Mouse (Mus musculus) midbrain, embryonic 15.5 days (tissue): ENCODE measurements around the gene Ube2ql1. TPM values are rescaled to one million over a fixed set of nuclear protein-coding genes. Genes with fewer than 3 reads are reported as not detected.

Experiments used
- ATAC-seq: fragments of 200-750 bp; cut with Nextera tagmentation; replicated peaks from 2 replicates; pipeline ENCODE4 v1.8.0; 2017; ENCODE audit warnings: moderate TSS enrichment
- H3K27ac ChIP-seq: fragments of 300-500 bp; sonication (generic); 2 replicates; pipeline ENCODE4 v1.5.1; 2015; ENCODE audit warnings: mild to moderate bottlenecking, inconsistent platforms
- H3K27me3 ChIP-seq: fragments of 300-500 bp; sonication (generic); replicated peaks from 2 replicates; pipeline ENCODE4 v1.6.1; 2015; ENCODE audit warnings: inconsistent platforms
- H3K36me3 ChIP-seq: fragments of 300-500 bp; sonication (generic); replicated peaks from 2 replicates; pipeline ENCODE4 v1.6.1; 2015; ENCODE audit warnings: inconsistent platforms
- H3K4me1 ChIP-seq: fragments of 300-500 bp; sonication (generic); 2 replicates; pipeline ENCODE4 v1.6.1; 2015; ENCODE audit warnings: inconsistent platforms
- H3K4me2 ChIP-seq: fragments of 300-500 bp; sonication (generic); 2 replicates; pipeline ENCODE4 v1.6.1; 2015; ENCODE audit warnings: inconsistent platforms, mild to moderate bottlenecking, moderate library complexity
- H3K4me3 ChIP-seq: fragments of 300-500 bp; sonication (generic); 2 replicates; pipeline ENCODE4 v1.5.1; 2015; ENCODE audit warnings: mild to moderate bottlenecking, inconsistent platforms
- H3K9ac ChIP-seq: fragments of 300-500 bp; sonication (generic); 2 replicates; pipeline ENCODE4 v1.6.1; 2015; ENCODE audit warnings: mild to moderate bottlenecking, inconsistent platforms
- H3K9me3 ChIP-seq: fragments of 300-500 bp; sonication (generic); 2 replicates; pipeline ENCODE4 v1.6.1; 2016; ENCODE audit warnings: inconsistent platforms
- WGBS: fragments of 180-500 bp; shearing (Covaris S2); methylation state at CpG from one replicate; pipeline ENCODE4 v1.1.7; 2015; ENCODE audit warnings: mixed read lengths; 5-methylcytosine and 5-hydroxymethylcytosine counted together
- polyA plus RNA-seq: library from polyadenylated mRNA; unstranded; fragments of >200 nt; fragmentation: Nextera tagmentation; extraction: Ambion mirVana; gene quantifications from 2 replicates; pipeline ENCODE4 v1.2.1, GENCODE M21; 2015

Ube2ql1 gene
- polyA plus RNA-seq, 1 experiment from 2014 or later, result 25.1 TPM

DNA sequence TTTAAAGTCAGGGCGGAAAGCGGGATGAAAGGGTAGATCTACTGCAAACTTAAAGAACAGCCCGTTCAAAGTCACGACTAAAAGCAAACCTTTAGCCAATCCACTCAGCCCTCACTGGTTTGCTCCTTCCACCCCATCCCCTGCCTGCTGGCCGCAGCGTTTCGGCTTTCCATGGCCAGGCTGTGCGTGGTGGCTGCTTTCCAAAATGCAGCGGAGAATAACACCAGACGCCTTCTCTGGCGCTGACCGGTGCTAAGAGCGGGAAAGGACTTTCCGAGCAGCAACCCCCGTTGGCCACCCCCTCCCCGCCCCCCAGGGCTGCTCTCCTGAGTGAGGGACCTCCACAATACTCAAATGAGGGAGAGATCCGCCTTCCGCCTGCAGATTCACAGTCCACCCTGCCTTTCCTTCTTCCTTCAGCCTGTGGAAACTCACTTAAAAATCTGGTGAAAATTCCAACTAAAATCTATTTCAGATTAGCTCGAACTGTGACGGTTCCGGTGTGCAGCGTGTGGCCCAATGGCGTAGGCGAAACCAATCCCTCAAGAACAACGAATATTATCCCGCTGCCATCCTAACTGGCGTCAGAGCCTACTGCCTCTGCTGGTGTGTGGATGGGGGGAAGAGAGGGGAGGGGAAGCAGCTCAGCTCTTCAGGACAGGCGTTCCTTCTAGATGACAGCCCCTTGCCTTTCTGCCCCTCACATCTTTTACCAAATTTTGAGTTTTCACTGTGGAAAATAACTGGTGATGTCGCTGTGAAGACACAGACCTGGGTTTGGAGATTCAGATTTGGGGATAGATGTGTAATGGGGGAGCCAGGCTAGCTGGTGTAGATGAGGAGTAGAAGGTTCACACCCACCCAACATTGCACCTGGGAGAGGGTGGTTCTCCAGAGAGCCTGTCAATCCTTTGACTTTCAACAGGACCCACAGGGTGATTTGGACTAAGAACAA is 919 bp upstream of the Ube2ql1 start:
- Histone ChIP-seq H3K9ac (peak overlapping the region; percentile 49), H3K27ac (peak overlapping the region; percentile 96), H3K36me3 (no peaks in the 10 kb centered on the region), H3K4me2 (peak overlapping the region; percentile 83), H3K4me3 (peak overlapping the region; percentile 95), H3K27me3 (no peaks in the 10 kb centered on the region), H3K9me3 (no peaks in the 10 kb centered on the region), H3K4me1 (peaks cover 34% of the 10 kb centered on the region)
- peak; percentile 57 for ATAC-seq
- 1% methylated on average over 29 of the region's 29 CpGs for WGBS

DNA sequence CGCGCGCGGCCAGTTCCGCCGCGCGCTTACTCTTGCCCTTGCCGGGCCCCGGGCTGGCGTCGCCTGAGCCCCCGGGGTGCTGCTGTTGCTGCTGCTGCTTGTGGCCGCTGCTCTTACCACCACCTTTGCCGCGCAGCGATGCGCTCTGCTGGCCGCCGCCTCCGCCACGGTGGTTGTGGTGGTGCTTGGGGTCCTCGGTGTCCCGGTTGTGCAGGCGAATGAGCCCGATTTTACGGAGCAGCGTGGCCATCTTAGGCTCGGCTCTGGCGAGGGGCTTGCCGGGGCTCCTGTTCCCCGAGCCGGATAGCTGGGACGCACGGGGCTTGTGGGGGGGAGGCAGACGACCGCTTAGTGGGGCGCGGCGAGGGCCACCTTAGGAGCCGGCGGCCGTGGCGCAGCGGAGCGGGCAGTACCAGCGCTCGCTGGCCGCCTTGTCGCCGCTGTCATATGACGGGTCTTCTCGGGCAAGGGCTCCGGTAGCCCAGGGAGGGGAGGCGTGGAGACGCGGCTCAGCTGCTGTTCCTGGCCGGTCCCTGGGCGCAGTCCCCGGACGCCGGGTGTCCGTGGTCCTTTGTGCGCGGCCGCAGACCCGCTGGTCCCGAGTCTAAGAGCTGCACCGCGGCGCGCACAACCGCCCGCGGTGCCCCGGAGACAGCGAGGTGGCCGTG is 464 bp downstream of the Ube2ql1 start:
- Histone ChIP-seq H3K27ac (peak overlapping the region; percentile 96), H3K36me3 (no peaks in the 10 kb centered on the region), H3K4me1 (peaks cover 48% of the 10 kb centered on the region), H3K4me2 (peak overlapping the region; percentile 83), H3K9me3 (no peaks in the 10 kb centered on the region), H3K9ac (peak overlapping the region; percentile 96), H3K27me3 (no peaks in the 10 kb centered on the region), H3K4me3 (peak overlapping the region; percentile 95)
- 0% methylated on average over 78 of the region's 78 CpGs for WGBS
- ATAC-seq, result peak; percentile 70

DNA sequence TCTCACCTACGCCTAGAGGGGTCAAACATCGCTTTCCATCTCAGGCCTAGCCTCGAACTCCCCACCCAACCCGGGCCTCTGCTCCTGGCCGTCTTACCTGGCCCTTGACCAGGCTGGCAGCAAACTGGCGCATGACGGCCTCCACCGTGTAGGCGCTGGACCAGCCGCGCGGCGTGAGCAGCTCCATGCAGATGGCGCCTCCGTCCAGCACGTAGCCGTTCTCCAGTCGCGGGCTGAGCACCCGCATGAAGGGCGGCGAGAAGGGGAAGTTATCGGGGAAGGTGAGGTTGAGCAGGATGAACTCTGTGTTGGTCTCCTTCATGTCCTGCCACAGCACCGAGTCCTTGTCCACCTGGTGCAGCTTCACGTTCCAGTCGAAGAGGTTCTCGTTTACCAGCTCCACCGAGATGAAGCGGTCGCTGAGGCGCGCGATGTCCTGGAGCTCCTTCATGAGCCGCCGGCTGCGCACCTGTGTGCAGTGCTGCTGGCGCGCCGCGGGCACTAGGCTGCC is 1.2 kb downstream of the Ube2ql1 start:
- ATAC-seq, result peak; percentile 9
- peak overlapping the region; percentile 96 for H3K27ac ChIP-seq
- H3K4me2 ChIP-seq, result peak overlapping the region; percentile 83
- no peaks in the 10 kb centered on the region for H3K27me3 ChIP-seq
- H3K9ac ChIP-seq, result peak overlapping the region; percentile 96
- no peaks in the 10 kb centered on the region for H3K9me3 ChIP-seq
- peaks cover 52% of the 10 kb centered on the region for H3K4me1 ChIP-seq
- under 1% methylated on average over 40 of the region's 40 CpGs for WGBS
- no peaks in the 10 kb centered on the region for H3K36me3 ChIP-seq
- H3K4me3 ChIP-seq, result peak overlapping the region; percentile 95

DNA sequence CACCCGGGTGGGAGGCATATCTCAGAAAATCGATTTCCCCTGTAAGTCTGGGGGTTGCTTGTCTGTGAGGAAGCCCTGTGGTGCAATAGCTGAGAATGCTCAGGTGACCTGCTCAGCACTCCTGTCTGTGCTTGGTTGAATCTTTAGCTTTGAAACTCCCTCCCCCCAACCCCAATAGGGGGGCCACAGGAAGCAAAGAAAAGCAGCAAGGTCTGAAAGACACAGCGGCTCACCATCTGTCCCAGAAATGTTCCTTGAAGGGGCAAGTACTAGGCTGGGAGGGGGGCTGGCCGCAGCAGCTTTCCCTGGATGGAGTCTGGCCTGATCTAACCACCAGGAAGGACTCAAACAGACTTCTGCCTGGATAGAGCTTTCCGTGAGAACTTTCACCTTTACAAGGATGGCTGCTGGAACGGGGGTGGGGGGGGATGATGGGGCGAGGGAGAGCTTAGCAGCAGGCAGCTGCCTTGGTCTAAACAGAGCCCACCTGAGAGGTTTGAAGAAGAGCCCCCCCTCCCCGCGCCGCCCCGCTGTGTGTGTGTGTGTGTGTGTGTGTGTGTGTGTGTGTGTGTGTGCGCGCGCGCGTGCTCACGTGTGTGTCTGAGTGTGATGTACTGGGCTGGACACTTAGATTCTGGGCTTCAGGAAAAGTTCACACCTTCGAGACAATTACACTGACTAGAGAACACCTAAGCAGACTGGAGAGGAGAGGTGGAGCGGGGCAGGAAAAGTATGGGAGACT is 2.1 kb downstream of the Ube2ql1 start:
- peaks cover 56% of the 10 kb centered on the region for H3K4me1 ChIP-seq
- H3K27me3 ChIP-seq, result no peaks in the 10 kb centered on the region
- WGBS, result 16% methylated on average over 16 of the region's 19 CpGs
- peak overlapping the region; percentile 95 for H3K4me3 ChIP-seq
- 0 out of 2 replicates have a peak overlapping the region, but pooled peaks have one; percentile 96 for H3K27ac ChIP-seq
- H3K4me2 ChIP-seq, result peak overlapping the region; percentile 83
- ATAC-seq, result no peak
- H3K9ac ChIP-seq, result peak overlapping the region; percentile 96
- no peaks in the 10 kb centered on the region for H3K9me3 ChIP-seq
- no peaks in the 10 kb centered on the region for H3K36me3 ChIP-seq

DNA sequence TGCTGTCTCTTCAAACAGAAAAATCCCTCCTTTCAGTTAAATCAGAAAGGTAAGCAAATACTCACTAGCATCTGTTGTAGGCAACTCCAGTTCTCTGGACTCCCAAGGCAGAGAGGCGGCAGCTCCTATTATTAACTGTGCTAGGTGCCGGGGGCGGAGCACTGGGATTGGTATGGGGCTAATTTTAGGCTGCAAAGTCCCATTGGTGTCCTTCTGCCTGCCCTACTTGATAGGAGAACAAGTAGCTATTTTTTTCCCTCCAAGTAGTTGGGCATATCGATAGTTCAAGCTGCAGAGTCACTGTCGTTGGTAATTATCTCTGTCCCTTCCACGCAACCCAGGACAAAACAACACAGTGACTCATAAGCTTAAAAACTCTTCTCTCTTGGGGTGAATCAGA is 7.1 kb downstream of the Ube2ql1 start:
- 89% methylated on average over 6 of the region's 6 CpGs for WGBS
- Histone ChIP-seq H3K9me3 (no peaks in the 10 kb centered on the region), H3K27ac (no peak overlapping the region), H3K9ac (no peak overlapping the region), H3K36me3 (peaks cover 3% of the 10 kb centered on the region; the same call in 1 of the 2 replicates), H3K4me3 (no peak overlapping the region), H3K4me1 (peaks cover 49% of the 10 kb centered on the region), H3K27me3 (no peaks in the 10 kb centered on the region), H3K4me2 (no peak overlapping the region)
- no peak for ATAC-seq

DNA sequence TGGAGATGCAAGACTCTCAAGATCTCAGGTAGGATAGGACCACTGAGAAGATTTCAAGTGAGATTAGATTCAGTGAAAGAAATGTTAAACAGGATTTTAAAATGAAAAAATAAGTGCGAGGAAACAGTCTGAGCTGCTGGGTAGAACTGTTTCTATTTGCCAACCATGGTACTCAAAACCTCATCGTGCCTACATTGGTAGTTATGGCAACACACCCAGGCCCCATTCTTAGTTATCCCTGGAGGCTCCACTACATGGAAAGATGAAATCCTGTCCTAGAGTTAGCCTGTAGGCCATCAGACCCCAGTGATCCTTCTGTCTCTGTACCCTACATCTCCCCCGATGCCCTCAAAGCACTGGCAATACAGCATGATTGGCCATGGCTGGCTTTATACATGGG is 14.3 kb downstream of the Ube2ql1 start:
- 83% methylated on average over 3 of the region's 3 CpGs for WGBS
- H3K36me3 ChIP-seq, result 0 out of 2 replicates have a peak, but pooled peaks cover 10% of the 10 kb centered on the region
- H3K4me2 ChIP-seq, result no peak overlapping the region
- H3K4me3 ChIP-seq, result no peak overlapping the region
- peaks cover 15% of the 10 kb centered on the region for H3K4me1 ChIP-seq
- no peak overlapping the region for H3K9ac ChIP-seq
- H3K9me3 ChIP-seq, result no peaks in the 10 kb centered on the region
- H3K27me3 ChIP-seq, result no peaks in the 10 kb centered on the region
- ATAC-seq, result no peak
- no peak overlapping the region for H3K27ac ChIP-seq

DNA sequence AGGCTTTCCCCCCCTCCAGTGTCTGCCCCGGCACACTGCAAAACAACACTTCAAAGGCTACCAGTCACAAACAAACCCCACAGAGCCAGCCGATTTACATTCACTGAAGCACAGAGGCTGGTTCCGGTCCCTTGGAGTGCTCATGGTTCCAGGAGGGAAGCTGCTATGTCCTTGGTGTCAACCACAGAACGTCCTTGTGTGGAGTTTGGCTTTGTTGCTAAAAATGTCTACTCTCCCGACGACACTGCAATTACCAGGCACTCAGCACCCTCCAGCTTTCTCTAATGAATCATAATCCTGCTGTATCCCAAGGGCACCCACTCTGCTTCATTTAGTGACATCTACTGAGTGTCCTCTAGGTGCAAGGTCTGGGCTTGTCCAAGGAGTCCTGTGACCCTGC is 18.5 kb downstream of the Ube2ql1 start:
- H3K4me1 ChIP-seq, result peaks cover 18% of the 10 kb centered on the region
- WGBS, result 8% methylated on average over 6 of the region's 6 CpGs
- no peak for ATAC-seq
- H3K27ac ChIP-seq, result no peak overlapping the region
- no peak overlapping the region for H3K4me3 ChIP-seq
- H3K4me2 ChIP-seq, result no peak overlapping the region
- no peaks in the 10 kb centered on the region for H3K27me3 ChIP-seq
- H3K36me3 ChIP-seq, result no peaks in the 10 kb centered on the region
- H3K9ac ChIP-seq, result no peak overlapping the region
- H3K9me3 ChIP-seq, result no peaks in the 10 kb centered on the region

DNA sequence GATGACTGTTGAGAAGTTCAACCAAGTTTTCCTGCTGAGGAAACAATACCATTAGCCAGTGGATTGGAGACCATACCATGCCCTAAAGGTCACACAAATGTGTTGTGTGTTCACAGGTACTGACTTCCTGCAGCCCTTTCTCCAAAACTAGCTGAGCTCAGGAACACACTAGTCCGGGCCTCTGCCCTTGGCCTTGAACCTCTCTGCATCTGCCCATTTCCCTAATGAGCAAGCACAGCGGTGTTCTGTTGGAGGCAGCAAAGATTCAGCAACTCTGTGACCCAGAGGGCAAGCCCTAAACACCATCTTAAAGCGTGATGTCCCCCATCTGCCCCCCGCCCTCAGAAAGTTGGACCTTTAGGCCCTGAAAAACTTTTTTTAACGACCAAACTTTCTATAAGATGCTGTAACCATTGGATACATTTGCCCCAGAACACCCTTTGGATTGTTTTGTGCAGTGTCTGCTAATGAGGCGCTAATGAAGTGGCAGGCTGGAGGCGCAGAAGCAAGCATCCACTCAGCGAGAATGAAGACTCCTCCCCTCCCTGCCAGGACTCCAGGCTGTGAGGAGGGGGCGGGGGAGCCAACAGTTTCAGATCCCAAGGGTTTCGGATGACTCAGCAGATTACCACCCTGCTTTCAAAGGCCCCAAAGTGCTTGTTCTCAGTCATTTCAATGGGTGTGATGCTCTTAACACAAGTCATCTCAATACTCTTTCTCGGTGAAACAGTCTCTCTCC is 21.7 kb downstream of the Ube2ql1 start:
- 22% methylated on average over 11 of the region's 11 CpGs for WGBS

DNA sequence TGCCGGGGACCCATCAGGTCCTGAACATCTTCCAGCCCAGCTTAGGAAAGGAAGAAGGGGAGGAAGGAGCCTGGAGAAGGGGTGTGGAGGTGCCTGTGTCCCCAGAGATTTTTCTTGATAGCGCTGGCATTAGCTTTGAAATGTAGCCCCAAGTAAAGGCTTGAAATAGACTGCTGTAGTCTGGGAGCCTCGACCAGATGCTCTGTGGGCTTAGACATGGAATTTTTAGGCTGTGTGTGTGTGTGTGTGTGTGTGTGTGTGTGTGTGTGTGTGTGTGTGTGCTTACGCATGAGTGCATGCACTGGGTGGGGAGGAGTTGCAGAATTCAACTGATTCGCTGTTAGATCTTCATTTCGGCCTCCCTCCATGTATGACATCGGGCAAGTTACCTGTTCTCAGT is 31.5 kb downstream of the Ube2ql1 start:
- Histone ChIP-seq H3K9ac (no peak overlapping the region), H3K27ac (no peak overlapping the region), H3K9me3 (no peaks in the 10 kb centered on the region), H3K4me2 (no peak overlapping the region), H3K4me1 (no peaks in the 10 kb centered on the region), H3K27me3 (no peaks in the 10 kb centered on the region), H3K36me3 (no peaks in the 10 kb centered on the region), H3K4me3 (no peak overlapping the region)
- ATAC-seq, result no peak
- 93% methylated on average over 7 of the region's 7 CpGs for WGBS

More for the DNA sequence above, 21.7 kb downstream of the Ube2ql1 start:
- no peaks in the 10 kb centered on the region for H3K36me3 ChIP-seq
- peaks cover 18% of the 10 kb centered on the region for H3K4me1 ChIP-seq
- H3K9me3 ChIP-seq, result no peaks in the 10 kb centered on the region
- no peak overlapping the region for H3K4me2 ChIP-seq
- no peak overlapping the region for H3K4me3 ChIP-seq
- H3K27ac ChIP-seq, result no peak overlapping the region
- no peak overlapping the region for H3K9ac ChIP-seq
- no peaks in the 10 kb centered on the region for H3K27me3 ChIP-seq
- ATAC-seq, result 0 out of 2 replicates have a peak, but pooled peaks have one; percentile 14

DNA sequence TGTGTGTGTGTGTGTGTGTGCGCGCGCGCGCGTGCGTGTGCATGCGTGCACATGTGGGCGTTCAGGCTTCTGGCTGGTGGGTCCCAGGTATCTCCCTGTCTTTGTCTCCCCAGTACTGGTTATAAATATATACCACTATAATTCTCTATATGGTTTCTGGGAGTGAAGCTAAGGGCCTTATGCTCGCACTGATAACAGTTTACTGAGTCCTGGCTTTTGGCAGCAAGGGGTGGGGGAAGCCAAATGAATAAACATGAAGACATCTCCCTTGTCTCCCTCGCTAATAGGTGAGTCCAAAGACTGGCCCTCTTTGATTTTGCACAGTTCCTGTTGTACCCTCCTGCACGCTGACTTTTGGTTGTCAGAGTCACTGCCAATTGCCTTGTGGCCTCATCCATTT is 32.2 kb downstream of the Ube2ql1 start:
- no peak overlapping the region for H3K4me3 ChIP-seq
- no peaks in the 10 kb centered on the region for H3K9me3 ChIP-seq
- H3K27ac ChIP-seq, result no peak overlapping the region
- no peak overlapping the region for H3K9ac ChIP-seq
- no peak overlapping the region for H3K4me2 ChIP-seq
- no peaks in the 10 kb centered on the region for H3K4me1 ChIP-seq
- no peaks in the 10 kb centered on the region for H3K27me3 ChIP-seq
- no peak for ATAC-seq
- 91% methylated on average over 12 of the region's 12 CpGs for WGBS
- 0 out of 2 replicates have a peak, but pooled peaks cover 3% of the 10 kb centered on the region for H3K36me3 ChIP-seq

DNA sequence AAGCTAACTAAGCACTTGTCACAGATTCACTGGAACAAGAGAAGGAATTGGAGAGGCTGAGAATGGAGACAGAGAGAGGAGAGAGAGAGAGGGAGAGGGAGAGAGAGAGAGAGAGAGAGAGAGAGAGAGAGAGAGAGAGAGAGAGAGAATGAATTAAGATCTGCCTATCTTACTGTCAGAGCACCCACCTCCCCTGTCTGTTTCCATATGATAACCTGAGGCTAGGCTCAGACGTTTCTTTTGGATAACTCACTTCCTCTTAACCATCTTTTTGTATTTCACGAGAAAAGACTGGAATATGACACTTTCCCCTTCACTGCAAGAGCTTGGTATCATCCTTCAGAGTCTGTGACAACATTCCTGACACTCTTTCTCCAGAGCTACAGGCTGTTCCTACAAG is 32.8 kb downstream of the Ube2ql1 start:
- H3K9ac ChIP-seq, result no peak overlapping the region
- H3K4me1 ChIP-seq, result no peaks in the 10 kb centered on the region
- no peak for ATAC-seq
- no peaks in the 10 kb centered on the region for H3K9me3 ChIP-seq
- WGBS, result 53% methylated on average over 2 of the region's 2 CpGs
- no peak overlapping the region for H3K4me3 ChIP-seq
- 0 out of 2 replicates have a peak, but pooled peaks cover 3% of the 10 kb centered on the region for H3K36me3 ChIP-seq
- H3K4me2 ChIP-seq, result no peak overlapping the region
- no peaks in the 10 kb centered on the region for H3K27me3 ChIP-seq
- H3K27ac ChIP-seq, result no peak overlapping the region
